Mouse (Mus musculus): ENCODE measurements around the gene Ndufa4. TPM values are rescaled to one million over a fixed set of nuclear protein-coding genes. Genes with fewer than 3 reads are reported as not detected.
"Not testable (repeated sequence)": the region's sequence is repeated elsewhere in the genome, so short reads cannot be mapped to it uniquely, and the experiment has no call there.

Ndufa4 gene
- polyA plus RNA-seq, 1 experiment from 2014 or later = 788 TPM

- H3K9ac ChIP-seq; H3K4me1 ChIP-seq; H3K27me3 ChIP-seq; H3K9me3 ChIP-seq; ATAC-seq (ENCODE audit: insufficient number of reproducible peaks, insufficient read depth, low FRiP score, low TSS enrichment, low read depth); H3K4me3 ChIP-seq; H3K4me2 ChIP-seq; H3K36me3 ChIP-seq; H3K27ac ChIP-seq: not testable (repeated sequence)
- no CpG with 5 or more reads among the region's 2 CpGs for WGBS
Observed at GRCm38 (mm10) chr6:11875364-11875763, 31.9 kb downstream of the Ndufa4 start.

Other genes starting within 250 kb of the Ndufa4 start
- gene Phf14, start 312 bp upstream of the Ndufa4 start, polyA plus RNA-seq (2015; fragmentation: Nextera tagmentation; extraction: Ambion mirVana) = 112 and 113 TPM in 2 replicates

Measured in embryonic facial prominence, embryonic 13.5 days (tissue).